Mouse (Mus musculus) heart, embryonic 15.5 days (tissue): ENCODE measurements around the gene Olfr776. TPM values are rescaled to one million over a fixed set of nuclear protein-coding genes. Genes with fewer than 3 reads are reported as not detected.
"Not testable (repeated sequence)": the region's sequence is repeated elsewhere in the genome, so short reads cannot be mapped to it uniquely, and the experiment has no call there.

Source experiments
- ATAC-seq: fragments of 200-750 bp; cut with Nextera tagmentation; replicated peaks from 2 replicates; pipeline ENCODE4 v1.8.0; 2017; ENCODE audit warnings: low read depth, moderate TSS enrichment; ENCODE audit not compliant: insufficient number of reproducible peaks, insufficient read depth, low FRiP score
- H3K27ac ChIP-seq: fragments of 300-500 bp; sonication (generic); 2 replicates; pipeline ENCODE4 v1.5.1; 2015; ENCODE audit warnings: mild to moderate bottlenecking, inconsistent platforms
- H3K27me3 ChIP-seq: fragments of 300-500 bp; sonication (generic); 2 replicates; pipeline ENCODE4 v1.6.1; 2015; ENCODE audit warnings: inconsistent platforms
- H3K36me3 ChIP-seq: fragments of 300-500 bp; sonication (generic); 2 replicates; pipeline ENCODE4 v1.6.1; 2015; ENCODE audit warnings: mild to moderate bottlenecking, inconsistent platforms
- H3K4me1 ChIP-seq: fragments of 300-500 bp; sonication (generic); replicated peaks from 2 replicates; pipeline ENCODE4 v1.6.1; 2015; ENCODE audit warnings: inconsistent platforms
- H3K4me2 ChIP-seq: fragments of 300-500 bp; sonication (generic); 2 replicates; pipeline ENCODE4 v1.6.1; 2015; ENCODE audit warnings: inconsistent platforms, mild to moderate bottlenecking, moderate library complexity
- H3K4me3 ChIP-seq: fragments of 300-500 bp; sonication (generic); 2 replicates; pipeline ENCODE4 v1.5.1; 2015; ENCODE audit warnings: mild to moderate bottlenecking, inconsistent platforms
- H3K9ac ChIP-seq: fragments of 300-500 bp; sonication (generic); 2 replicates; pipeline ENCODE4 v1.6.1; 2015; ENCODE audit warnings: mild to moderate bottlenecking, inconsistent platforms
- H3K9me3 ChIP-seq: fragments of 300-500 bp; sonication (generic); replicated peaks from 2 replicates; pipeline ENCODE4 v1.6.1; 2016; ENCODE audit warnings: inconsistent platforms
- WGBS: fragments of 180-500 bp; shearing (Covaris S2); methylation state at CpG from one replicate; pipeline ENCODE4 v1.1.7; 2015; ENCODE audit warnings: mixed read lengths; 5-methylcytosine and 5-hydroxymethylcytosine counted together
- polyA plus RNA-seq: library from polyadenylated mRNA; unstranded; fragments of >200 nt; fragmentation: Nextera tagmentation; extraction: Ambion mirVana; gene quantifications from 2 replicates; pipeline ENCODE4 v1.2.1, GENCODE M21; 2015

Gene Olfr776
- not detected in 2 replicates for polyA plus RNA-seq

GRCm38 (mm10) chr10:129258827-129259226, at the start of gene Olfr776:
TSS of gene Olfr776 (plus strand) at chr10:129259127.
- H3K9me3 ChIP-seq: no peaks in the 10 kb centered on the region
- H3K27ac ChIP-seq: no peak within 1 kb of the TSS
- H3K27me3 ChIP-seq: no peaks in the 10 kb centered on the region
- no peak for ATAC-seq
- no peak within 1 kb of the TSS for H3K4me3 ChIP-seq
- no peak within 1 kb of the TSS for H3K9ac ChIP-seq
- no peaks in the 10 kb centered on the region for H3K36me3 ChIP-seq
- no peak within 1 kb of the TSS for H3K4me2 ChIP-seq
- H3K4me1 ChIP-seq: no peaks in the 10 kb centered on the region

DNA sequence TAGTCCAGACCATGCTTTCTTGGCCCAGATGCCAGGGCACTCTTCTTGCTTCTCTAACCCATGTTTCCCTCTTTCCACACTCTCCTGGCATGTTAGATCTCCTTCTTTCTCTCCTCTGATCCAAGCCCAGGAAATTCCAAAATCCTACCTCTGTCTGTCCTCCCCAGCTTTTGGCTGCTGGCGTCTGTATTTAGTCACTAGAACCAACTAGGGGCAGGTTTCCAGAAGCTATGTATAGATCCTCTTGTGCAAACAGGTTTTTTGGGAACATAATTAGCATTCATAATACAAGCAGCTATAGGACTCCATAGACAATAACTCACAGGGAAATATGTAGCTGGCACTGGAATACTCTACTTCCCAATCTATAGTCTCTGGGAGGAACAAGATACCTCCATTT, 28.2 kb upstream of the Olfr776 start:
- Histone ChIP-seq H3K9me3 (no peaks in the 10 kb centered on the region), H3K27me3 (no peaks in the 10 kb centered on the region), H3K27ac (no peak overlapping the region), H3K4me1 (no peaks in the 10 kb centered on the region), H3K4me2 (no peak overlapping the region), H3K36me3 (no peaks in the 10 kb centered on the region), H3K9ac (no peak overlapping the region), H3K4me3 (no peak overlapping the region)
- WGBS: 59% methylated on average over 1 of the region's 1 CpGs
- ATAC-seq: no peak

DNA sequence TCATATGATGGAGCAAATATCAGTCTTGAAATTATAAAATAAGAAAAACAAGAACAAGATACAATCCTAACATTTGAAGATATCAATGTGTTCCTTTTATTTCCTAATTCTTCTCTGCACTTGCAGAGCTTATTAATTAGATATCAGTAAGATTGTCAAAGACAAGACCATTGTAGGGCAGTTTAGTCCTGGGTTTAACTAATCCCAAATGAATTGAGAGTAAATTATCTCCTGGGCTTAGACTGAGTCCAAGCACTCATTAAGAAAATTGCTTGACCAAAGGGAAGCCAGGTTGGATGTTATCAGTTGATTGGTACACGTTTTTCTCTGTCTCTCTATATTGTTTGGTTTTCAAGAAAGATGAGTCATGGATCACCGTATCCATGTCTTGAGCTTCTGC, 23.0 kb upstream of the Olfr776 start, which contains the start of gene Olfr774:
Gene Olfr774, plus strand, starts transcription at position 301 of the 400 bp plus-strand sequence.
- H3K9me3 ChIP-seq: no peaks in the 10 kb centered on the region
- 67% methylated on average over 2 of the region's 2 CpGs for WGBS

DNA sequence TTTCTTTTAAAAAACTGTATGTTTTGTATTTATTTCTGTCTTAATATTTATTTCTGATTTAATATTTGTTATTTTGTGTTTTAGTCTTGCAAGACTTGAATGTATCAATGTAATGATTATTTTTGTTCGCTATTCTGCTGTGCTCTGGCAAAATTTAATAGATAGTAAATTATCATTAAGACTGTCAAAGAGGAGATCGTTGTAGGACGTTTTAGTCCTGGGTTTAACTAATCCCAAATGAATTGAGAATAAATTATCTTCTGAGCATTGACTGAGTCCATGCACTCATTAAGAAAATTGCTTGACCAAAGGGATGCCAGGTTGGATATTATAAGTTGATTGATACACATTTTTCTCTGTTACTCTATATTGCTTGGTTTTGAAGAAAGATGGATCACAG, 10.8 kb upstream of the Olfr776 start, which contains the start of gene Olfr775:
Gene Olfr775, plus strand, starts transcription at position 301 of the 400 bp plus-strand sequence.
- ATAC-seq: no peak
- Histone ChIP-seq H3K9ac (no peak within 1 kb of the TSS), H3K4me2 (no peak within 1 kb of the TSS), H3K9me3 (no peaks in the 10 kb centered on the region), H3K4me1 (no peaks in the 10 kb centered on the region), H3K27ac (no peak within 1 kb of the TSS), H3K36me3 (no peaks in the 10 kb centered on the region), H3K4me3 (no peak within 1 kb of the TSS), H3K27me3 (no peaks in the 10 kb centered on the region)
- WGBS: 70% methylated on average over 3 of the region's 3 CpGs

More for the DNA sequence above, 23.0 kb upstream of the Olfr776 start, which contains the start of gene Olfr774:
- no peak within 1 kb of the TSS for H3K9ac ChIP-seq
- H3K27ac ChIP-seq: no peak within 1 kb of the TSS
- no peak within 1 kb of the TSS for H3K4me2 ChIP-seq
- no peaks in the 10 kb centered on the region for H3K36me3 ChIP-seq
- no peak within 1 kb of the TSS for H3K4me3 ChIP-seq
- H3K27me3 ChIP-seq: no peaks in the 10 kb centered on the region
- no peak for ATAC-seq
- no peaks in the 10 kb centered on the region for H3K4me1 ChIP-seq

DNA sequence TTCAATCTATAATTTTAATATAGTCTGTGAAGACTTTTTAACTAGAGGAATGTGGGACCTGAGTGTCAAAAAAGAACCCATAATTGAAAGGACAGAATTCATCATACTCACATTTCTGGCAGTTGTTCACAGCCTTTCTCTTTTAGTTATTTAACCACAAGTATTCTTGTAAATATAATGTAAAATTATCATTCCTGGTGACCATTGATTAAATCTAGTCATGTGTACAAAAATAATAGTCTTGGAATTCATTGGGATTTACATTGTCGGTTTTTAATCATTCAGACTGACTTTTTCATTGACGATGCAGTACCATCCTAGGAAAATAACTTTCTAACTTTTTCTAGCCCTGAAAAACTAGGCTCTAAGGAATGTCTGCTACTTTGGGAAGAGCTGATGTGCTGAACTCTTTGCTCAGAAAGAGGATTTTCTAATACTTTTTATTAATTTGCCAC, 12.2 kb downstream of the Olfr776 start, which contains the start of gene Olfr777:
Gene Olfr777, minus strand, starts transcription at position 405 of the 455 bp plus-strand sequence.
- no peak within 1 kb of the TSS for H3K9ac ChIP-seq
- H3K4me1 ChIP-seq: no peaks in the 10 kb centered on the region
- H3K4me3 ChIP-seq: no peak within 1 kb of the TSS
- no peak within 1 kb of the TSS for H3K4me2 ChIP-seq
- H3K27me3 ChIP-seq: no peaks in the 10 kb centered on the region
- 79% methylated on average over 2 of the region's 2 CpGs for WGBS
- no peak within 1 kb of the TSS for H3K27ac ChIP-seq
- no peaks in the 10 kb centered on the region for H3K36me3 ChIP-seq
- no peak for ATAC-seq
- H3K9me3 ChIP-seq: no peaks in the 10 kb centered on the region

- H3K36me3 ChIP-seq, H3K4me3 ChIP-seq, H3K27ac ChIP-seq, H3K4me2 ChIP-seq, ATAC-seq, H3K9me3 ChIP-seq, H3K9ac ChIP-seq, H3K4me1 ChIP-seq, H3K27me3 ChIP-seq: not testable (repeated sequence)
- WGBS: 41% methylated on average over 1 of the region's 1 CpGs
Measured at GRCm38 (mm10) chr10:129312973-129313372, 54.0 kb downstream of the Olfr776 start.

DNA sequence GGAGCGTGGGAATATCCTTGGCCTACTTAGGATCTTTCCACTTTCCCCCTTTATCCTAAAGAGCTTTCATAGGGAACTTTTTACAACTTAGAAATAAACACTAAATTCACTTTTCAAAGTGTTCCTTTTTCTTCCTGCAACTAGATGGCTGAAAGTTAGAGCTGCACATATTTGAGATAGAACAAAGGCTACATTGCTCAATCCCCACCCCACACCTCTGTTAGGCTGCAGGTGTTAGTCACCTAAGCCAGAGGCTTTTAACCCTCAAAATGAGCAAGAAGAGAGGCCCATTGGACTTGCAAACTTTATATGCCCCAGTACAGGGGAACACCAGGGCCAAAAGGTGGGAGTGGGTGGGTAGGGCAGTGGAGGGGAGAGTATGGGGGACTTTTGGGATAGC, 54.6 kb downstream of the Olfr776 start:
- not testable (repeated sequence) for H3K4me3 ChIP-seq, H3K4me1 ChIP-seq, H3K27me3 ChIP-seq, H3K36me3 ChIP-seq, H3K9me3 ChIP-seq, H3K4me2 ChIP-seq, H3K27ac ChIP-seq, ATAC-seq, H3K9ac ChIP-seq
- WGBS: 100% methylated on average over 1 of the region's 1 CpGs

Other genes with a start within 250 kb of the Olfr776 start
- gene Olfr763, start 248.3 kb upstream of the Olfr776 start, polyA plus RNA-seq: not detected in 2 replicates
- gene Olfr764-ps1, start 219.2 kb upstream of the Olfr776 start, polyA plus RNA-seq: not detected in 2 replicates
- not detected in 2 replicates for gene Olfr765, start 209.1 kb upstream of the Olfr776 start, polyA plus RNA-seq
- gene Olfr766-ps1, start 190.2 kb upstream of the Olfr776 start, polyA plus RNA-seq: not detected in 2 replicates
- gene Olfr767, start 176.2 kb upstream of the Olfr776 start, polyA plus RNA-seq: not detected in 2 replicates
- gene Olfr768, start 159.8 kb upstream of the Olfr776 start, polyA plus RNA-seq: not detected in 2 replicates
- gene Olfr769, start 141.3 kb upstream of the Olfr776 start, polyA plus RNA-seq: not detected in 2 replicates
- not detected in 2 replicates for gene Olfr770, start 120.1 kb upstream of the Olfr776 start, polyA plus RNA-seq
- not detected in 2 replicates for gene Olfr771, start 94.4 kb upstream of the Olfr776 start, polyA plus RNA-seq
- not detected in 2 replicates for gene Olfr772, start 81.2 kb upstream of the Olfr776 start, polyA plus RNA-seq
- not detected in 2 replicates for gene Olfr773, start 71.7 kb upstream of the Olfr776 start, polyA plus RNA-seq
- gene Olfr774, start 22.9 kb upstream of the Olfr776 start, polyA plus RNA-seq: not detected in 2 replicates
- not detected in 2 replicates for gene Olfr775, start 10.7 kb upstream of the Olfr776 start, polyA plus RNA-seq
- not detected in 2 replicates for gene Olfr777, start 12.4 kb downstream of the Olfr776 start, polyA plus RNA-seq
- not detected in 2 replicates for gene Olfr780, start 59.0 kb downstream of the Olfr776 start, polyA plus RNA-seq
- gene Olfr781, start 69.7 kb downstream of the Olfr776 start, polyA plus RNA-seq: not detected in 2 replicates
- not detected in 2 replicates for gene Olfr782, start 89.7 kb downstream of the Olfr776 start, polyA plus RNA-seq
- gene Olfr784, start 125.0 kb downstream of the Olfr776 start, polyA plus RNA-seq: 0.04 and 0.09 TPM in 2 replicates
- not detected in 2 replicates for gene Olfr785, start 146.3 kb downstream of the Olfr776 start, polyA plus RNA-seq
- not detected in 2 replicates for gene Olfr786, start 168.2 kb downstream of the Olfr776 start, polyA plus RNA-seq
- not detected in 2 replicates for gene Olfr787, start 202.7 kb downstream of the Olfr776 start, polyA plus RNA-seq
- not detected in 2 replicates for gene Olfr788, start 211.9 kb downstream of the Olfr776 start, polyA plus RNA-seq
- gene Olfr789, start 225.6 kb downstream of the Olfr776 start, polyA plus RNA-seq: not detected in 2 replicates
- gene Olfr790, start 239.4 kb downstream of the Olfr776 start, polyA plus RNA-seq: not detected in 2 replicates